Mouse (Mus musculus) retina, adult 2 months (tissue): ENCODE results near the gene Vmn2r32.
"Not testable (repeated sequence)": the region's sequence is repeated elsewhere in the genome, so short reads cannot be mapped to it uniquely, and the experiment has no call there.

Source experiments
- DNase-seq: peaks from one replicate; pipeline ENCODE4 v3.0.0-alpha.2; 2012; ENCODE audit warnings: low read depth, low spot score

Vmn2r32 gene

GRCm38 (mm10) chr7:7479918-7480317 lies at the start of gene Vmn2r32:
TSS of gene Vmn2r32 (minus strand) at chr7:7480018.
- DNase-seq = not testable (repeated sequence)
